Mouse (Mus musculus): ENCODE measurements around the gene Mark2. TPM values are rescaled to one million over a fixed set of nuclear protein-coding genes. Genes with fewer than 3 reads are reported as not detected.

Gene Mark2
- polyA plus RNA-seq, 1 experiment from 2014 or later = 65.1 TPM

GRCm38 (mm10) chr19:7335656-7336055 lies 6.0 kb downstream of the Mark2 start:
- no peak for DNase-seq (ENCODE audit: low spot score)

GRCm38 (mm10) chr19:7334049-7334448 lies 7.6 kb downstream of the Mark2 start:
- DNase-seq (ENCODE audit: low spot score) = no peak

DNA sequence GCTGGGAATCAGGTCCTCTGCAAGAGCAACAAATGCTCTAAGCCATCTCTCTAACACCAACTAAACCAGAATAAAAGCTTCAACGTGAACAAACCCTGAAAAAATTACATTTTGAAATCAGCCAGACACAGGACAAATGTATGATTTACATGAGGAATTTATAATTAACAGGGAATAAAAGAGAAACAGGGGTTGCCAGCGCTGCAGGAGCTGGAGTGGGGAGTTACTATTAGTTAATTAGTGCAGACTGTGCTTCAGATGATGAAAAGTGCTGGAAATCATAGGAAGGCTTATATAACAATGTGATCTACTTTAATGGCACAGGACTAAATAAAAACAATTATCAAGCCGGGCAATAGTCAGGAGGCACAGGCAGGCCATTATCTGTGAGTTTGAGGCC lies 20.3 kb downstream of the Mark2 start:
- DNase-seq (ENCODE audit: low spot score) = no peak

DNA sequence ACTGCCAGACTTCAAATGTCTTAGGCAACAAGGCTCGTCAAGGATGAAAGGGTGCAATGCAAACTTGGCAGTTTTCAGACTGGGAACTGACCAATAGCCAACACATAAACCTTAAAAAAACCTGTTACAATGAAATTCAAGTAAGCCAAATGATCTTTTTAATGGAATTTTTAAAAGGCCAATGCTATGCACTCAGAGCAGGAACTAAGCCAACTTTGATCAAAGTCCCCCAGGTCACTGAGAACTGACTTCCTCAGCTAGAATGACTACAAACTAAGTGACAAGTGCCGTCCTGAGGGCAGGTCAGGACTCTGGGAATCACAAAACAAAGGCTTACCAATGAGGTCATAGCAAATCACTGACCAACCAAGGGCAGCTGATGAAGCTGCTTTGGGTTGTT lies 21.5 kb downstream of the Mark2 start:
- DNase-seq (ENCODE audit: low spot score) = no peak

- no peak for DNase-seq (ENCODE audit: low spot score)
These were observed 23.9 kb downstream of the Mark2 start for GRCm38 (mm10) chr19:7317716-7318115.

GRCm38 (mm10) chr19:7316822-7317221 lies 24.8 kb downstream of the Mark2 start:
- no peak for DNase-seq (ENCODE audit: low spot score)

GRCm38 (mm10) chr19:7315587-7315984 lies 26.1 kb downstream of the Mark2 start:
- DNase-seq (ENCODE audit: low spot score) = no peak

DNA sequence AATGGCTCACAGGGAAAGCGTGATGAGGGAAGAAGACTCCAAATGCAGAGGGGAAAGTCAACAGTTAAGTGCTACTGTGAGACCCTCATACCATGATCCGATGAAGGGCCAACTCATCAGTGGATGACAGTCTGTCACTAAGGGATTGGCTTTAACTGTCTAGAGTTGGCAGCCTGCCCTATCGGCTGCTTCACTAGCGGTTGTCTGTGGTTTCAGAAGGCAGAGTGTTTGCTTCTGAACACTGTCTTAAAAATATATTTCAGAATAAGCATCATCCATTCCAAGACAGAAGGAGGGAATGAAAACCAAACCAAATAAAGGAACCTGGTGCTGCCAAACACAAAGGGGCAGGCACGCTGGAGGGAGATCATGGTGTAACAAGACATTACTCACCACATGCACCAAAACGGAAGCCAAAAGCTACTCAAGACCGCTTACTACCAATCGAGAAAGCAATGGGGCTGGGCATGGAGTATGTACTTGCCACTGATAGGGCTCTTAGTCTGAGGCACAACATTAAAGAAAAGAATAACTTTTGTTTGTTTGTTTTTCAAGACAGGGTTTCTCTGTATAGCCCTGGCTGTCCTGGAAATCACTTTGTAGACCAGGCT lies 26.6 kb downstream of the Mark2 start:
- no peak for DNase-seq (ENCODE audit: low spot score)

GRCm38 (mm10) chr19:7313660-7314059 lies 28.0 kb downstream of the Mark2 start:
- no peak for DNase-seq (ENCODE audit: low spot score)

GRCm38 (mm10) chr19:7311306-7311705 lies 30.4 kb downstream of the Mark2 start:
- DNase-seq (ENCODE audit: low spot score) = no peak

GRCm38 (mm10) chr19:7310704-7311103 lies 31.0 kb downstream of the Mark2 start:
- no peak for DNase-seq (ENCODE audit: low spot score)

DNA sequence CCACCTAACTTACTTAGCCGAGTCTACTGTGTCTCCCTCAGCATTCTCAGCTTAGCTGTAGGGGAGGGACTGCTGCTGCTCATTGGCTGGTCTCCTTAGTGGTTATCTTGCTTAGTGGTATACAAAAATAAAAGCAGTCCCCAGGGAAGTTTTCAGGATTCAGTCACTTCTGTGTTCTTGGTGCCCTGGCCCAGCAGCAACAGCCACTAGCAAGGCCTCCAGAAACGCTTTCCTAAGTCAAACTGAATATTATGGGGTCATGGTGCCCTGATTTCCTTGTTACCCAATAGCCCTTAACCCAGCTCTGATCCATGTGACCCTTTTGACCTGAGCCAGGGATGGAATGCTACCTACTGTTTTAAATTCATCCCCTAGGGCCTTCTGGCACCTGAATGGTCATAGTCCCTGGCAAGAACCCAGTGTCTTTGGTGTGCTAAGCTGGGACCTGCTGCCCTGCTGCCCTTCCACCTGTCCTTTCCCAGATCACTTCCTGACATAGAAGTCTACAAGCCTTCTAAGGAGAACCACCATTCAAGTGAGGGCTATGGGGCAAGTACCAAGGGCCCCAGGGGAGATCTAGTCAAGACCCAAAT lies 31.8 kb downstream of the Mark2 start:
- no peak for DNase-seq (ENCODE audit: low spot score)

GRCm38 (mm10) chr19:7307995-7308770 lies 33.5 kb downstream of the Mark2 start:
- peak; percentile 38 for DNase-seq (ENCODE audit: low spot score)

- no peak for DNase-seq (ENCODE audit: low spot score)
These were observed 34.7 kb downstream of the Mark2 start for GRCm38 (mm10) chr19:7306968-7307367.

DNA sequence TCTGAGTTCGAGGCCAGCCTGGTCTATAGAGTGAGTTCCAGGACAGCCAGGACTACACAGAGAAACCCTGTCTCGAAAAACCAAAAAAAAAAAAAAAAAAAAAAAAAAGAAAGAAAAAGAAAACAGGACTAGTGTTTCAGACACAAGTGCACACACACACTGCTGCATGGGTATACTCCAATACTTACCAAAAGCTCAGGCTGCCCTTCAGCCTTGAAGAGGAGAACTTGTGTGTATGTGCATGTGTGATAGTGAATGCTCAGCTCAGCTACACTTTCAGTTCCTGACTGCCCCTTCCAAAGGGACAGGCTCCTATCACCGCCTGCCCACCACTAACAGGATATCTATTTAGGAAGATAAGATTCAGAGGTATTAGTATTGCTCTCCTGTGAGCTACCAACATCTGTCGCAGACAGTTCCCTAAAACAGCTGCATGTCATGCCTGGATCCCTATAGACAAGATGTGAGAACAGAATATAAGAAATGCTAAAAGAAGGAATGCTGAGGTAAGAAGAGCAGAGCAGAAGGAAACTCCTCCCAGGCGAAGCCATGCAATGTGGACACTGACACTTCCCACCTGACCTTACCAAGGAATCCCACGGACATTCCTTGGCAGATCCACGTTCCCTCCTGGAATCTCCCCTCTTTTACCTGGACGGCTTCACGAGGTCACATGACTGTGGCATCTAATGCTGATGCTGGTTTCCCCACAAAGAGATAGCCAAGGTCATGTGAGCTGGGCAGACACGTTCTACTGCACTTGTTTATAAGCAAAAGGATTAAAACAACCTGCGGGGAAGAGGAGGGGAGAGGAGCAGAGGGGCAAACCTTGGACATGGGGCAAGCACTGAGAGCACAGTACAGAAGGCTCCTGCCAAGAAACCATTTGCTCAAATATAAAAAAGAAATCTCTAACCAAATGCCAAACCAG lies 36.0 kb downstream of the Mark2 start:
- DNase-seq (ENCODE audit: low spot score) = no peak

DNA sequence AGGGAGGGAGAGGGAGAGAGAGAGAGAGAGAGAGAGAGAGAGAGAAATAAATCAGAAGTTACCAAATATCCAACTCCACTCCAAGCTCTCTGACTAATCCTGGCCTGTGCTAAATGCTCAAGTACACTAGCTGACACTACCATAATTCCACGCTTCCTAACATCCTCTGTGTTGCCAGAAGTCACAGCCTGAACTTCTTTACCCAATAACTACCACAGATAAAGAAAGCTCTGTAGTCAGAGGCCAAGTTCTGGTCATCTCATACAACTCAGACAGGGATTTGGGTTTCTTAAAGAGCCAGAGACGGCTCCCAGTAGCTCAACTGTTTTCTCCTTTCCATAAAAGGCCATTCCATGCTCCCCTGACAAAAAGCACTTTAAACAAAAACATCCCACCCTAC lies 36.9 kb downstream of the Mark2 start:
- DNase-seq (ENCODE audit: low spot score) = no peak

DNA sequence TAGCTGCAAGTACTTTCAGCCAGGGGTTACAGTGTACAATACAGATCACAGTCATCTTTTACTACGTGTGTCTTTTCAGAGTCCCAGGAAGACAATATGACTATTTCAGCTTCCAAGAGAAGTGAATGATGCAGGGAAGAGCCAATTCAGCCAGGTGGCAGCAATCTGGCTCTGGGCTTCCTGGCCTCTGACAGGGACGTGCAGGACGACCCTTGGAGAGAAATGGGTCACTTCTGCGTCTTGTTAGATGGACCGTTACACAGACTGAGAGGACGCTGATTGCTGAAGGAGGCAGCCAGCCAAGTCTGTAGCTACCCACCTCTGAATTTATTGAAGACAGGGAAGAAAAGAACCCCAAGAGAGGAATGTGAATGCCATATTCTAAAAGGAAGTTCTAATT lies 37.9 kb downstream of the Mark2 start:
- DNase-seq (ENCODE audit: low spot score) = no peak

DNA sequence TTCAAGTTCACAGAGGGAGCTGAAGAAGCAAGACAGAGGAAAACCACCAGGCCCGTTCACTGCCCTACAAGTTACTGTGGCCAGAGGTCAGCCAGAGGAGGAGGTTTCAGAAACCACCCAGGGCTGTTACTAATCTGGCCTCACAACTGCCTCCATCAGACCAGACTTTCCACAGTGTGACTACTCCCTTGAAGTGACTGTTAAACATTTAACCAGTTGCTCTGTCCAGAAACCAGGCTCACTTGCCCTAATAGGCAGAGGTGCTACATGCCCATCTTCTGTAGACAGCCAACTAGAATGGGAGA lies 39.2 kb downstream of the Mark2 start:
- DNase-seq (ENCODE audit: low spot score) = no peak

DNA sequence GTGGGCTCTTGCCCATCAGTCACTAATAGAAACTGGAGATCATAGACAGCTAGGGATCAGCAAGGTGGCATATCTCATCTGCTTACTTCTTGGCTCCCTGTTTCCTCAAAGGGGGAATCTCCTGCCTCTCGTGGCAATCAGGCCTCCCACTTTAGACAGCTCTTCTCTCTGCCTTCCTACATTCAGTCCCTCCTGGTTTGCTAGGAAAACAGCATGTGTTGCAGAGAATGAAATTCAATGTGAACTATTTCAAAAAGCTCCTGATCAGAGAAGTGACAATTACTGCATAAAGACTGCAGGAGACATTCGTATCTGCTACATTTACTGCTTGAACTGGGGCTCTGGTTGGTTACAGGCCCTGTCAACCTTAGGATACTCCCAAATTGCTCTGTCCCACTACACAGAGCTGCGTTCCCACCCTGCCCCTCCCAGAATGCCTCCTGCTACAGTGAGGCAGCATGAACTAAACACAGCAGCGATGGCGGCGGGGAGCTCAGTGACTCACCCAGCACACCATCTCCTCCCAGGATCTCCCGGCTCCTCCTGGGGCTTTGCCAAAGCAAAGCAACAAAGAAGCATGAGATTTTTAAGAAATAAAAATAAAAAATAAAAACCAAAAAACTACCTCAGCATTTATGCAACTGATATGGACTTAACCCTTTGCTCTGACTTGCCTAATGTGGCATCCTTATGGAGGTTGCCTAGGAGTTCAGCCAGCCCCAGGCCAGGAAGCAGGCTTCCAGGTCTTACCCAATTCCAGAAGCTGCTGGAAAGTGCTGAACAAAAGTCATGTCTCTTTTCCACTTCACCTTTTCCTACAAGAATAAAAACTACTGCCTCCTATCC lies 39.8 kb downstream of the Mark2 start:
- no peak for DNase-seq (ENCODE audit: low spot score)

- DNase-seq (ENCODE audit: low spot score) = no peak
These were observed 41.6 kb downstream of the Mark2 start for GRCm38 (mm10) chr19:7300078-7300477.

DNA sequence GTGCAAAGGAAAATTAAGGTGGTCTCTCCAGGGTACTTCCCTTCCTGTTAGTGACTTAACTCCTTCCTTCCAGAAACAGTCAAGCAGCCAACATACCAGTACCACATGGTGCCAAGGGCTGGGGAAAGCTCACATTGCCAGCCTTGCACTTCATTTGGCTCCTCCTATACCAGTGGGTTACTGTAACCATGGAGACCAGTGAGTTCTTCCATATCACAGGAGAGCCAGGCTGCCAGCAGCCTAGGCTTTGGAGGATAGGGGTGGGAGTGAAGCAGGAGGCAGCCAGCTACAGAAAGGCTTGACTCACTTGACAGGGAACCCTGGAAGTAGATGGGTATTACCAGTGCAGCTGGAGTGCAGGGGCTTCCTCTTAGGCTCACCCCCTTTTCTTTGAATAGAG lies 42.6 kb downstream of the Mark2 start:
- no peak for DNase-seq (ENCODE audit: low spot score)

Measured in thymus, postnatal 0 days (tissue).